Mouse (Mus musculus): ENCODE results near the gene Mab21l1.

- TF ChIP-seq POLR2A (IDR thresholded peaks at IDR 0.05; ENCODE audit: borderline replicate concordance, insufficient read depth, low read length) (no peak), CTCF (IDR thresholded peaks at IDR 0.05; ENCODE audit: borderline replicate concordance, insufficient read depth, low read depth, low read length) (no peak)
Observed at GRCm38 (mm10) chr3:55784101-55784500, 1.8 kb downstream of the Mab21l1 start.
